Mouse (Mus musculus) spleen, adult 10 weeks (tissue): ENCODE data around the gene Hoxa4. TPM values are rescaled to one million over a fixed set of nuclear protein-coding genes. Genes with fewer than 3 reads are reported as not detected.

ENCODE experiments used
- polyA plus RNA-seq: library from polyadenylated mRNA; stranded (reverse); fragments of 350-450 nt; fragmentation: Illumina TruSeq; extraction: RNeasy Lipid Tissue Mini Kit (QIAGEN cat#74804); gene quantifications from one replicate; pipeline ENCODE4 v1.2.3, GENCODE M21; 2015; ENCODE audit warnings: low replicate concordance; ENCODE audit not compliant: insufficient read depth

The Hoxa4 gene
- 1.5 TPM for polyA plus RNA-seq

GRCm38 (mm10) chr6:52190906-52191810, at the start of gene Hoxa4:
Gene Hoxa4 (minus strand): TSS chr6:52191753.

GRCm38 (mm10) chr6:52240389-52241000, 48.9 kb upstream of the Hoxa4 start, which contains the start of gene Hoxa10:
Gene Hoxa10 (minus strand): TSS chr6:52240854.

DNA sequence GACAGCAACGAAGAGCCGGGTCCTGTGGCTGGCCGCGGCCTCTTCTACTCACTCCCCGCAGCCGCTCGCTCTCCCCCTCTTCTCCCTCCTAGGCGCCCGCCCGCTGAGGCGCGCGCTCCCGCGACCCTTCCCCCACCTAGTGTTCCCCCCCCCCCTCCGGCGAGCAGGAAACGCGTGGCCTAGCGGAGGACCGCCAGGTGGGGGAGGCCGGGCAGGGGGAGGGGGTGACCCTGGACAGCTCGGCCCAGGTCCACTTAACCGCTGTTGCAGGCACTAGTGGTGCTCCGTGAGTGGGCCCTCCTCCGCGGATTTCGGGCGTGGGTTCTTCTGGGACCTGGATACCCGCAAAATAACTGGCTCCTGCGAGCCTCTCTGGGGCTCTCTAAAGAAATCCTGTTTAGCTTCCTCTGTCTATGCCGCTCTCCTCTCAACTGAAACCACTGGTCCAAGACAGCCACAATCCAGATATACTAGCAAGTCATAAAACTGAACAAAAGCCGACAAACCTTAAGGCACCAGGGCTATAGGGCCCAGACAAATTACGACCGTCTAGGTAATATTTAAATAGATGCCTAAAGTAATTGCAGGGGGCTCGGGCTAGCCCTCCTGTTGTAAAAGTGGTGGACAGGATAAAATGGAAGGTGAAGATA, 39.1 kb upstream of the Hoxa4 start, which contains the start of gene Hoxa9:
Gene Hoxa9 (minus strand): TSS at position 574 of the 650 bp plus-strand sequence.

GRCm38 (mm10) chr6:52221337-52221992, 29.9 kb upstream of the Hoxa4 start, which contains the start of gene Hoxa7:
Gene Hoxa7 (minus strand): TSS chr6:52221854.

DNA sequence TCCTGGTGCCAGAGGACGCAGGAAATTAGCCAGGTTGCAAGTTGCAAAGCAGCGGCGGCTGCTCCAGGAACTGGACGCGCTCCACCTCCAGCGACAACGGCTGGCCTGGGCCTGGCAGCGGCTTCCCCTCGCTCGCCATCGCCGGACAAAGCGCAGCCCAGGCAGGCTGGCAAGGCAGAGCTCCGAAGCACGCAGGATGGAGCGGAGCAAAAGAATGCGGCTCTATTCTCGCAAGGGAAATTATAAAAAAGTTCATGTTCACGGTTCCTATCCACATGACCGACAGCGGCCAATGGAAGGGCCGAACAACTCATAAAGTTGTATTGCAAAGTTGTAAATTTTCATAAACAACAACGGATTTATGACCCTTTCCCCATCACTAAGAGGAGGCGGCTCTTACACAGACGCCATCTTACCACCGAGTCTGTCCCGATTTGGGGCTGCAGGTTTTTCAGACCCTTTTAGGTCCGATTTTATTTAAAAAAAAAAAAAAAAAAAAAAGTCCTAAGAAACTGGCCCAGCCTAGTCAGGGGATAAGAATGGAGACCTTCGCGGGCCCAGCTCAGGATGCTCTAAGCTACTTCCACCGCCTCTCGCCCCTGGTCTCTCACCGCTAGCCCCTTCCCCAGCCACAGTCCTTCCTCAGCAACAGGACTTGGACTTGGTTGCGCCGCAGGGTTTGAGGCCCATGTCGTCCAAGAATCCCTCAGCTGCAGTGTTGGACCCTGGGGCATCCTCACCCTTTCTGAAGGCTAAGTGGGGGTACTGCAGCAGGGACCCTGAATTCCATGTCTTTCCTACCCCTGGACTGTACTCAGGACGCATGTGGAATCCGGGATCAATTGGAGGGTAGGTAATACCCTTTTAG, 21.8 kb upstream of the Hoxa4 start, which contains the start of the genes Hoxa3 and Gm28308:
Gene Hoxa3 (minus strand): TSS at position 218 of the 868 bp plus-strand sequence.
Gene Gm28308 (minus strand): TSS at position 221 of the 868 bp plus-strand sequence.

GRCm38 (mm10) chr6:52208072-52208867, 16.7 kb upstream of the Hoxa4 start, which contains the start of gene Hoxa6:
Gene Hoxa6 (minus strand): TSS chr6:52208722.

GRCm38 (mm10) chr6:52204050-52204752, 12.6 kb upstream of the Hoxa4 start, which contains the start of gene Hoxa5:
Gene Hoxa5 (minus strand): TSS chr6:52204587.

GRCm38 (mm10) chr6:52177061-52177735, 14.4 kb downstream of the Hoxa4 start, which contains the start of gene 5730596B20Rik:
Gene 5730596B20Rik (plus strand): TSS chr6:52177498.

GRCm38 (mm10) chr6:52164626-52165440, 26.7 kb downstream of the Hoxa4 start, which contains the start of gene Hoxa2:
Gene Hoxa2 (minus strand): TSS chr6:52164831.

DNA sequence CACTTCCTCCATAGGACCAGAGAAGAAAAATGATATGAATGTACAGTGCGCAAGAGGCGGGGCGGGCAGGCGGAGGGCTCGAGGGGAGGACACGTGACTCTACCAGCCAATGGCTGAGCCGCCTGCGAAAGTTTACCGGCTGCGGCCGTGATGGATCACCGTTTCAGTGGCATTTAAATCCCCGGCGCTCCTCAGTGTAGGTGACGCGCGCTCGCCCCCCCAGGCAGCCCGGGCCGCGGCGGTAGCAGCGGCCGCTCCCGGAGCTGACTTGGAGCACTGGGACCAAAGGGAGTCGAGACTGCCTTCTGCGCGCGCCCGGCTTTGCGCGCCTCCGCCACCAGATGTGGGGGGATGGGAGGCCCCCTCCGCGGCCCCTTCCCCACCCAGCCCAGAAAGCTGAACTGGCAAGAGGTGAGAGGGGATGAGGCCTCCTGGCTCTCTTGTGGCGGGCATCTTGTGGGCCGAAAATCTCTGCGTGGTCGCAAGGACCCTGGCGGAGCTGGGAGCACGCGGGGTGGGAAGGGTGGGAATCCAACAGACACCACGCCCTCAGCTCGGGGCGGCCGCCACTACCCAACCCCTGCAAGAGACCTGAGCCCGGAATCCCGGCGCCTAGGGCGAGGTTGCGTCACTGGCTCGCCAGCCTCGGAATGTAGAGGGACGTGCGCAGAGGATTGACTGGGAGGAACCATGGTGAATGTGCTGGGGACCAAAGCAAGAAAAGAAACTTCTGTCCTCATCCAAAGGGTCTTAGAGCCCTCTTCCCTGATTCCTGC, 33.1 kb downstream of the Hoxa4 start, which contains the start of gene Hoxa1:
Gene Hoxa1 (minus strand): TSS at position 42 of the 776 bp plus-strand sequence.

Other genes with a start within 250 kb of the Hoxa4 start
- 119 TPM for gene Skap2, start 179.2 kb downstream of the Hoxa4 start, polyA plus RNA-seq
- gene Hoxa1, start 33.4 kb downstream of the Hoxa4 start, polyA plus RNA-seq, result 0.51 TPM
- 1.8 TPM for gene Hoxa2, start 26.9 kb downstream of the Hoxa4 start, polyA plus RNA-seq
- 0.17 TPM for gene 5730596B20Rik, start 14.3 kb downstream of the Hoxa4 start, polyA plus RNA-seq
- 2.2 TPM for gene Hoxa5, start 12.8 kb upstream of the Hoxa4 start, polyA plus RNA-seq
- not detected for gene Hoxa6, start 17.0 kb upstream of the Hoxa4 start, polyA plus RNA-seq
- 1.4 TPM for gene Hoxa3, start 21.6 kb upstream of the Hoxa4 start, polyA plus RNA-seq
- gene Gm28308, start 21.6 kb upstream of the Hoxa4 start, polyA plus RNA-seq, result not detected
- 1.6 TPM for gene Hoxa7, start 30.1 kb upstream of the Hoxa4 start, polyA plus RNA-seq
- 0.17 TPM for gene Hoxa9, start 39.3 kb upstream of the Hoxa4 start, polyA plus RNA-seq
- not detected for gene Hoxa10, start 49.1 kb upstream of the Hoxa4 start, polyA plus RNA-seq
- not detected for gene Hoxa11, start 54.1 kb upstream of the Hoxa4 start, polyA plus RNA-seq
- not detected for gene Hoxa13, start 69.1 kb upstream of the Hoxa4 start, polyA plus RNA-seq
- not detected for gene Evx1, start 121.7 kb upstream of the Hoxa4 start, polyA plus RNA-seq